Mouse (Mus musculus) midbrain, embryonic 11.5 days (tissue): ENCODE data around the gene 4930430F08Rik. TPM values are rescaled to one million over a fixed set of nuclear protein-coding genes. Genes with fewer than 3 reads are reported as not detected.

Experiments used
- ATAC-seq: fragments of 200-750 bp; cut with Nextera tagmentation; 2 replicates; pipeline ENCODE4 v1.8.0; 2017; ENCODE audit warnings: moderate TSS enrichment, moderate library complexity; ENCODE audit not compliant: low FRiP score
- DNase-seq: peaks from one replicate; pipeline ENCODE4 v3.0.0; 2015; ENCODE audit warnings: low spot score; ENCODE audit errors: missing footprints
- H3K27ac ChIP-seq: fragments of 300-500 bp; sonication (generic); 2 replicates; pipeline ENCODE4 v1.5.1; 2014; ENCODE audit warnings: low read depth, low read length
- H3K27me3 ChIP-seq: fragments of 300-500 bp; sonication (generic); 2 replicates; pipeline ENCODE4 v1.6.1; 2014; ENCODE audit warnings: mild to moderate bottlenecking, low read length, moderate library complexity, mixed read lengths; ENCODE audit not compliant: control insufficient read depth, insufficient read depth
- H3K36me3 ChIP-seq: fragments of 300-500 bp; sonication (generic); 2 replicates; pipeline ENCODE4 v1.6.1; 2014; ENCODE audit warnings: mild to moderate bottlenecking, low read length, moderate library complexity, mixed read lengths; ENCODE audit not compliant: control insufficient read depth, insufficient read depth
- H3K4me1 ChIP-seq: fragments of 300-500 bp; sonication (generic); 2 replicates; pipeline ENCODE4 v1.6.1; 2014; ENCODE audit warnings: low read length; ENCODE audit not compliant: control insufficient read depth, insufficient read depth
- H3K4me2 ChIP-seq: fragments of 300-500 bp; sonication (generic); 2 replicates; pipeline ENCODE4 v1.6.1; 2014; ENCODE audit warnings: mild to moderate bottlenecking, moderate library complexity
- H3K4me3 ChIP-seq: fragments of 300-500 bp; sonication (generic); 2 replicates; pipeline ENCODE4 v1.5.1; 2014; ENCODE audit warnings: low read depth, low read length
- H3K9ac ChIP-seq: fragments of 300-500 bp; sonication (generic); 2 replicates; pipeline ENCODE4 v1.6.1; 2014; ENCODE audit warnings: low read length
- H3K9me3 ChIP-seq: fragments of 300-500 bp; sonication (generic); 2 replicates; pipeline ENCODE4 v1.6.1; 2016; ENCODE audit warnings: low read length; ENCODE audit not compliant: control insufficient read depth
- WGBS: fragments of 180-500 bp; shearing (Covaris S2); extraction: QIAGEN DNeasy Blood & Tissue Kit; methylation state at CpG from one replicate; pipeline ENCODE4 v1.1.7; 2014; 5-methylcytosine and 5-hydroxymethylcytosine counted together
- polyA plus RNA-seq: library from polyadenylated mRNA; unstranded; fragments of >200 nt; fragmentation: Nextera tagmentation; extraction: Ambion mirVana; gene quantifications from 2 replicates; pipeline ENCODE4 v1.2.1, GENCODE M21; 2014

Gene 4930430F08Rik
- polyA plus RNA-seq, 1 experiment from 2014 or later, result 13.7 TPM

GRCm38 (mm10) chr10:100524499-100525390 is 65.5 kb downstream of the 4930430F08Rik start:
- no peaks in the 10 kb centered on the region for H3K27me3 ChIP-seq
- ATAC-seq (no peak), DNase-seq (no peak)
- no peak overlapping the region for H3K9ac ChIP-seq
- 91% methylated on average over 9 of the region's 9 CpGs for WGBS
- H3K4me2 ChIP-seq, result no peak overlapping the region
- H3K4me3 ChIP-seq, result no peak overlapping the region
- H3K4me1 ChIP-seq, result no peaks in the 10 kb centered on the region
- H3K36me3 ChIP-seq, result no peaks in the 10 kb centered on the region
- no peaks in the 10 kb centered on the region for H3K9me3 ChIP-seq
- H3K27ac ChIP-seq, result no peak overlapping the region

- no peak overlapping the region for H3K4me2 ChIP-seq
- no peak overlapping the region for H3K9ac ChIP-seq
- H3K27ac ChIP-seq, result no peak overlapping the region
- H3K9me3 ChIP-seq, result no peaks in the 10 kb centered on the region
- H3K36me3 ChIP-seq, result no peaks in the 10 kb centered on the region
- ATAC-seq (no peak), DNase-seq (no peak)
- H3K4me1 ChIP-seq, result no peaks in the 10 kb centered on the region
- WGBS, result 92% methylated on average over 9 of the region's 9 CpGs
- H3K27me3 ChIP-seq, result no peaks in the 10 kb centered on the region
- no peak overlapping the region for H3K4me3 ChIP-seq
Measured at GRCm38 (mm10) chr10:100522330-100522729, 67.9 kb downstream of the 4930430F08Rik start.

Other genes with a start within 250 kb of the 4930430F08Rik start
- not detected in 2 replicates for gene Gm4302, start 249.6 kb downstream of the 4930430F08Rik start, polyA plus RNA-seq
- gene Gm4303, start 244.5 kb downstream of the 4930430F08Rik start, polyA plus RNA-seq, result not detected in 2 replicates
- not detected in 2 replicates for gene Gm4305, start 239.3 kb downstream of the 4930430F08Rik start, polyA plus RNA-seq
- not detected in 2 replicates for gene Gm4307, start 229.1 kb downstream of the 4930430F08Rik start, polyA plus RNA-seq
- gene Gm4312, start 207.9 kb downstream of the 4930430F08Rik start, polyA plus RNA-seq, result not detected in 2 replicates
- 18.7 and 20.4 TPM in 2 replicates for gene Tmtc3, start 103.1 kb downstream of the 4930430F08Rik start, polyA plus RNA-seq
- gene Cep290, start 102.9 kb downstream of the 4930430F08Rik start, polyA plus RNA-seq, result 7.6 and 7.7 TPM in 2 replicates
- not detected in 2 replicates for gene 1700017N19Rik, start 61 bp upstream of the 4930430F08Rik start, polyA plus RNA-seq